Mouse (Mus musculus): Measurements from ENCODE around the gene Zfpm1.

The Zfpm1 gene

GRCm38 (mm10) chr8:122376365-122377231 lies 94.7 kb downstream of the Zfpm1 start, which contains the start of gene Zc3h18:
Gene Zc3h18, plus strand, starts transcription at chr8:122376609.
- peak; percentile 98 for DNase-seq (ENCODE audit: low read depth in 2 of 2, low spot score in 2 of 2)

GRCm38 (mm10) chr8:122383039-122383438 lies 101.1 kb downstream of the Zfpm1 start:
- no peak for DNase-seq (ENCODE audit: low read depth in 2 of 2, low spot score in 2 of 2)

Measured in CD8-positive naive resting alpha-beta T cell, adult 2 months (primary cell).